Mouse (Mus musculus) frontal cortex, adult (tissue): ENCODE measurements around the gene Specc1l.
A peak's percentile ranks its signal among the peaks of the same experiment; 100 is the strongest.
"Not testable (repeated sequence)": the region's sequence is repeated elsewhere in the genome, so short reads cannot be mapped to it uniquely, and the experiment has no call there.

Source experiments
- ATAC-seq: cut with Nextera tagmentation; 2 replicates; pipeline ENCODE4 v1.9.2; 2017; ENCODE audit warnings: mild to moderate bottlenecking, moderate library complexity, mixed read lengths; ENCODE audit not compliant: low TSS enrichment

Specc1l gene

DNA sequence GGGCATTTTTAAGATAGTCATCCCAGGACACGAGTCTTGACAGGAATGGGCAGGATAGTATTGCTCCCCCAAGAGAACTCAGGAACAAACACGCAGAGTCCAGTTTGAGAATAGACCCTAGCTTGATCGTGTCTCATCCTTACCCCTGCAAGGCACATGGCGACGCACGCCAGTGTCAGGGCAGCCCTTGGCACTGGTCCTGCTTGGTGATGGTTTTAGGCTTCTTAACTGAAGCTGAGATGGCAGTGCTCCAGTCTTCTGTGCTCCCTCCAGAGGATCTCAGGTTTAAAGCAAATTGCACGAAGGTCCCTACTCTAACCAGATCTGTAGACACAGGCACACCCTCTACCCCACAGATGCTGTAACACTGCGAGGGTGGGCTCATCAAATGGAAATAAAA is 103.9 kb downstream of the Specc1l start:
- peak; percentile 29; the same call in 1 of the 2 replicates for ATAC-seq

DNA sequence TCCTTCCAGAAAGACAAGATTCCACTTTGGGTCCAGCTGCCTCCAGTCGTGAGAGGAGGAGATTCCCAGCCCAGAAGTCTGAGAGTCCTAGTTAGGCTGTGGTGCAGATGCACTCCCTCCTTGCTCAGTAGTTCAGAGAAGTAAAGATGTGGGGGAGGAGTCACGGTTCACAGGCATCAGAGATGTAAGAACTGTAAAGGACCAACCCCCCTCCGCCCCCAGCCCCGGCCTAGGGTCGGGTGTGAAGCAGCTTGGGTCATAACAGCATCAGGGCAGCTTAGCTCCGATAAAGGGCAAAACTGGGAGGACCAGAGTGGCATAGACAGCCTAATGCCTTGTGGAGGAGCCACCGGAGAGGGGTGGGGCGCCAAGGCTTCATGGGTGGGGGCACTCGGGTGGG is 104.6 kb downstream of the Specc1l start:
- peak; percentile 55 for ATAC-seq

DNA sequence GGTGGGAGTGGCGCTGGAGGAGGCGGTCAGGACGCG is 104.8 kb downstream of the Specc1l start, which contains the start of gene Adora2a:
TSS of gene Adora2a (plus strand) at position 6 of the 36 bp plus-strand sequence.
- ATAC-seq: no peak

DNA sequence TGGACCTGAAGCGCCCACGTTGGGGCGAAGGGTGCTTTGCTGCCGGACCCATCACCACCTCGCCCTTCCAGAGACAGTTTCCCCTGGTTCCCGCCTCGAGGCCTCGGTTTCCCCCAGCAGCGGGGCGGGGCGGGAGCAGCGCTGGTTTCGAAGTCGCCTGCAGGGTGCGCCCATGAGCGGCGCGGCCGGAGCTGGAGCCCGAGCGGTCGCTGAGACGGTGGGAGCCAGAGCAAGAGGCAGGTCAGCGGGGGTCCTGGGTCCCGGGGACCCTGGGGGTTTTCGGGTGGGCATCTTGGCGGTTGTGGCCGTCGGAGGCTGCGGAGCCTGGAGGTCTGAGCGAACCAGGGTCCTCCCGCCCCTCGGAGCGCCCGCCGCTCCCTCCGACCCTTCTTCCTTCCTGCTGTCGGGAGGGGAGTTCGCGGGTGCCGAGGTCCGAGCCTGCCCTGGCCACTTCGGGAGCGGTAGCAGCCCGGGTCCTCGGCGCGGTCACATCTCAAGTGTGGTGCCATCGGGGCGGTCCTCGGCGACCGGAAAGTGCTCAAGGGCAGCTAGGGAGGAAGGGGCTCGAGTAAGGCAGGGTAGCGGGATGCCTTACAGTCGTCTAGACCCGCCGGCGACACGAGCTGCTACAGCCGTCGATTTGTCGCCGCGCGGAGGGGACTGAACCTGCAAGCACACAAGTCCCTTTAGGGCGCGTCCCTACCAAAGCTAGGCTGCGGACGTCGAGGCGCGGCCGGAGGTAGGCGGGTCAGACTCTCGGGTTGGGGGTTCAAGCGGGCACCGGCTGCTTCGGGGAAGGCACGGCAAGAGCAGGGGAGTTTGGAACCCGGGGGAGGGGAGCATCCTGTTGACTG is 105.3 kb downstream of the Specc1l start:
- ATAC-seq: no peak; the same call in 1 of the 2 replicates

DNA sequence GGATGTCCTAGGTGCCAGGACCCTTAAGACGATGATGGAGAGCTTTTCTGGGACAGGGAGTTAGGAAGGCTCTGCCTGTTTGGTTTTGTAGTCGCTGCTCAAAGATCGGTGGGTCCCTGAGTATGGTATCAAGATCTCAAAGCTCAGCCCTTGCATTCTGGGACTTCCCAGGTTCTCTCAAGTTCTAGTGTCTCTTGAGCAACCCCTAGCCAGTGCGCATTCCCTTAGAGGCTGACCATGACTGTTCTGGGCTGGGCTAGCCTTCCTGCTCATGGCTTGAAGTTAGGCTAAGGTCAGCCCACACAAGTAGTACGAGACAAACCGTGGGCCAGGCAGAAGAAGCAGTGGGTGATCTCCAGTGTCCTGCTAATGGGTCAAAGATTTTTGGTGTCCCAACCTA is 106.3 kb downstream of the Specc1l start:
- ATAC-seq: no peak

DNA sequence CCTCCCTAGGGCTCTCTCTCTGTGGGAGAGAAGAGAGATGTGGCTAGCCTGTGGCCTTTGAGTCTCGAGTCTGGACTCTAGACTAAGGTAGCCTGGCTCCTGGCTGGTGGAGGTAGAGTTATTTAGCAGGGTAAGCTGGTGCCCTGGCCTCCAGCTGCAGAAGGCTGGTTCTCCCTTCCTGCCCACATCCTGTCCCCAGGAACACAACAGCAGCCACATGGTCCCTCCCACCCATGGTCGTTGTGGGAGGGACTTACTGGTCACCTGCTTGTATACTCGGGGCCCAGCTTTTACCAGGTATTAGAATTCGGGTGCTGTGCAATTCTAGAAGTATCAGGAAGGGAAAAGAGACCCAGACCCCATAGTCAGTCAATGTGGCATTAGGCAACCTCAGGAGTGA is 108.4 kb downstream of the Specc1l start:
- no peak for ATAC-seq

DNA sequence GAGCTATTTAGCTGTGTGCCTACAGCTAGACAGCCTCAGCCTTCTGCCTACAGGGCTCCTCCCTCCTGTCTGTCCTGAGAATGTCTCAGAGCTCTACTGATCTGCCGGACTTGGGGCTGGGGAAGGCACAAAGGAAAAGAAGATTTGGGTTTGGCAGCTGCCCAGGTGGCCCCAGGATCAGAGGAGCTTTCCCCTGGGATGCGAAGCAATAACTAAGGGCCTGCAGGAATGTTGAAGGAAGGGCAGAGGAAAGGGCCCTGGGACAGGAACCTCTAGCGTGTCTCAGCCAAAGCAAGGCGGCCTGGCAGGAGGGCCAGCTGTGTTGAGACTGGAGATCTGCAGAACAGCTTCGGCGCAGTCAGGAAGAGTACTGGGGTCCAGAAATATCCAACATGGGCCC is 111.1 kb downstream of the Specc1l start:
- ATAC-seq: no peak

DNA sequence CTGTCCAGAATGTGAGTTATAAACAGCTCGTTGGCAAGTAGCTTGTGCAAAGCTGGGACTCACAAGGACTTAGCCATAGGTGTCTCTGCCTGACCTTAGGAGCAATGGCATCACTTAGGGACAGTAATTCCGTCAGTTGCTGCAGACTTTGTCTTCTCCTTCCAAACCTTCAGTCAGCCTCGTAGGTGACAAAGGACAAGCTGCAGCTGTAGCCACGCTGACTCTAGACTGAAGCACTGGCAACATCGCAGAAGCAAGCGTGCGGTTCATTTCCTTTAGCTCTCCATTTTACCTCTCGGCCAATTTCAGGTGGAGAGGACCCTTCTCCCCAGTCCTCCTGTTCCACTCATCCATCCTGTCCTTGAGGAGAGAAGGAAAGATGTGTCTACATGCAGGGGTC is 112.1 kb downstream of the Specc1l start:
- no peak for ATAC-seq

DNA sequence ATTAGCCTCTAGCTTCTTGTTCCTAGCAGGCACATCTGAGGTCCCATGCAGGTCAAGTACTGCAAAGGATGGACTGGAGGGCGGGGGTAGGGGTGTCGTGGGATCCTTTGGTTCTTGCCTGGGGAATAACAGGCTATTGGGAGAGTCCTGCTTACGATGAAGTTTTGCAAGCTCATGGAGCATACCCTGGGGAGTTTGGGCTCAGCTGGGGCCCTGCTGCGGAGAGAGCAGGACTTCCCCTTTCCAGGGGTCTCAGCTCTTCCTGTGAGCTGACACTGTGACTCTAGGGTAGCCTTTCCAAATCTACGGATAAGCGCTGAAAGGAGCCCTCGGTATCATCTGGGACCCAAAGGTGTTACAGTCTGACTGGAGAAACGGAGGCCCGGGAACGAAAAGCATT is 112.5 kb downstream of the Specc1l start:
- ATAC-seq: no peak

DNA sequence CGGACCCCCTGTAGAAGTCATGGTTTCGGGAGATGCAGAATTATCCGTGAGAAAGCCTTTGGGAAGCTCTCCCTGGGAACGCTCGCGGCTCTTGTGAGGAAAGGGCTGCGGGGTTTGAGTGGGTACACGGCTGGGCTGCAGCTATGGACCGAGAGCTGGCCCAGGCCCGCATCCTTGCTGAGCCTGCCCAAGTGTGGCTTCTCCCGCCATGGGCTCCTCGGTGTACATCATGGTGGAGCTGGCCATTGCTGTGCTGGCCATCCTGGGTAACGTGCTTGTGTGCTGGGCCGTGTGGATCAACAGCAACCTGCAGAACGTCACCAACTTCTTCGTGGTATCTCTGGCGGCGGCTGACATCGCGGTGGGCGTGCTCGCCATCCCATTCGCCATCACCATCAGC is 113.9 kb downstream of the Specc1l start:
- ATAC-seq: no peak

DNA sequence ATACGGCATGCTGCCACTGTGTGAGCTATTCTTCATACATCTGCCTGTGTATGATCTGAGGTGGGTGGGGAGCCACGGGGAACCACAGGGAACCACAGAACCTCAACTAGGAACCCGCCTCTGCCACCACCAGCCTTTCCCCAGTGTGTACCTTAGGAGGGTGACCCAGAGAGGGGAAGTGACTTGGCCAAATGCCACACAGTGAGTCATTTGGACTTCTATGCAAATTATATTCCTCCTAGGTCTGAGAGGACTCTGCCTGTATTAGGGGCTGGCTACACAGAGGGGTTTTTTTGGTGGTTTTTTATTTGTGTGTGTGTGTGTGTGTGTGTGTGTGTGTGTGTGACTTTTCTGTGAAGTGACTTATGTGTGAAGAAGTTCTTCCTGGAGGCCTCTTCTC is 114.7 kb downstream of the Specc1l start:
- no peak for ATAC-seq

DNA sequence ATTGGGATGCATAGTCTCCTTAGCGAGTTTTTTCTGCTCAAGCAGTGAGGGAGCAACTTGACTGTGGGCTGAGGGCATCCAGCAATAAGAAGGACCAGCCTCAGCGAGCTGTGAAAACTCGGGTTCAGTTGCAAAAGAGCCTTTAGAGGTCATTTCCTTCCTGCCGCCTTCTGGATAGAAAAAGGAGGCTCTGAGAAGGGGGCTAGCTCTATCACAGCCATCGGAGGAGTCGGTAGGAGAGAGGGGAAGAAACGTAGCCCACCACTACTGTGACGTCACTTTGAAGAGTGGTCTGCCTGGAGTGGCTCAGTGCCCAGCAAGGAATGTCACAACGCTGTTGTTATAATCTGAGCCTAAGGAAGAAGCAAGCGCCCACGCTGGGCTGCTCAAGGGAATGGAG is 115.2 kb downstream of the Specc1l start:
- no peak for ATAC-seq

DNA sequence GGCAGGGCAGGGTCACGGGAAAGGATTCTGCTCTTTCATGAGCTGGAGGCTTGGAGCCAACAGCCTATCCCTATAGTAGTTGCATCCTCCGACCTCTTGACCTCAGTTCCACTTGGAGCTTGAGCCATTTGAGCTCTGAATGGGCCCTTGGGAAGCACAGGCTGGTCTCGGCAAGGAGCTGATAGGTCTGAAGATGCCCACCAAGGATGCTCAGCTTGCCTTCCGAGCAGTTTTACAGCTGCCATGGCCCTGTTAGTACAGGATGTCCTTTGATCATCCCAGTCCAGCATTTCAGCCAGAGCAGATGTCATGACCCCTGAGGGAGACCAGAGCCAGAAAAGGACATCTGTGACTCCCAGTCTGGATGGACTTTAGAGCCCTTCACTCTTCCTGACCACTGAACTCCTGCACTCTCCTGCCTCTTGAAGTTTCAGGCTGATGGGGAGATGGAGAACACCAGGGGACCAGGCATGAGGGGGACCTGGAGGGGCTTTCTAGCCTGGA is 116.4 kb downstream of the Specc1l start:
- ATAC-seq: no peak

DNA sequence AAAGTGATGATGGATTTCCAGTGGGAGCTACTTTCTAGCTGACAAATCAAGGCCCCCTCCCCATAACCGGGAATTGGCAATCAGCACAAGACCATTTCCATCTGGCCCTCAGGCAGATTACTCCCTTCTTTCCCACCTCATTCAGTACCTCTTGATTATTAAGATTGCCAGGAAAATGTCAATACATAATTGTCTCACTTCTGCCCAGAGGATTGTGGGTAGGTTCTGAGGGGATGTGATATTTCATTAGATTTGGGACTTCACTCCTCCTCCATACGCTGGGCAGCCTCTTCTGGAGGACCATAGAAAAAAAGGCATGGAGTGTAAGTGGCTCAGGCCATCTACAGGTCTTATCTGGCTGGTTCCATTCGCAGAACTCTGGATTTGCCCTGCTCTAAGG is 120.4 kb downstream of the Specc1l start:
- ATAC-seq: no peak

DNA sequence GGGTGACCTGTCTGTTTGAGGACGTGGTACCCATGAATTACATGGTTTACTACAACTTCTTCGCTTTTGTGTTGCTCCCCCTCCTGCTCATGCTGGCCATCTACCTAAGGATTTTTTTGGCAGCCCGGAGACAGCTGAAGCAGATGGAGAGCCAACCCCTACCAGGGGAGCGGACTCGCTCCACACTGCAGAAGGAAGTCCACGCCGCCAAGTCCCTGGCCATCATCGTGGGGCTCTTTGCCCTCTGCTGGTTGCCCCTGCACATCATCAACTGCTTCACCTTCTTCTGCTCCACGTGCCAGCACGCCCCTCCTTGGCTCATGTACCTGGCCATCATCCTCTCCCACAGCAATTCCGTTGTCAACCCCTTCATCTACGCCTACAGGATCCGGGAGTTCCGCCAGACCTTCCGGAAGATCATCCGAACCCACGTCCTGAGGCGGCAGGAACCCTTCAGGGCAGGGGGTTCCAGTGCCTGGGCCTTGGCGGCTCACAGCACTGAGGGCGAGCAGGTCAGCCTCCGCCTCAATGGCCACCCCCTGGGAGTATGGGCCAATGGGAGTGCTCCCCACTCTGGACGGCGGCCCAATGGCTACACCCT is 121.4 kb downstream of the Specc1l start:
- ATAC-seq: no peak

DNA sequence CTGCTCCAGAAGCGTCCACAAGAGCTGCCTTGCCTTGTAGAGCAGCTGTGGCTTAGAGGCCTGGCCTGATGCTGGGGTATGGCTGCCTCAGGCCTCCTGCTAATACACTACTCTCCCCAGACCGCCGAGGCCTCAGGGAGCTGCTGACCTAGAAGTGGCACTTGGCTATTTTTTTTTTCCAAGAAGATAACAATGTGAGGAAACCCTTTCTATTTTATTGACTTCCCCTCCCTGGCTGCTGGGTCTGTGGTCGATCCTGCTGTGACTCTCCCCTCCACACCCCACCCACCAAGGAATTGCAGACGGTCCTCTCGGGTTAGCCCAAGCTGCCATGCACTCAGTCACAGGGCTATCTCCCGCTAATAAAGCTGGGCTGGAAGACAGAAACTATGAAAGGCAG is 122.3 kb downstream of the Specc1l start:
- no peak for ATAC-seq

DNA sequence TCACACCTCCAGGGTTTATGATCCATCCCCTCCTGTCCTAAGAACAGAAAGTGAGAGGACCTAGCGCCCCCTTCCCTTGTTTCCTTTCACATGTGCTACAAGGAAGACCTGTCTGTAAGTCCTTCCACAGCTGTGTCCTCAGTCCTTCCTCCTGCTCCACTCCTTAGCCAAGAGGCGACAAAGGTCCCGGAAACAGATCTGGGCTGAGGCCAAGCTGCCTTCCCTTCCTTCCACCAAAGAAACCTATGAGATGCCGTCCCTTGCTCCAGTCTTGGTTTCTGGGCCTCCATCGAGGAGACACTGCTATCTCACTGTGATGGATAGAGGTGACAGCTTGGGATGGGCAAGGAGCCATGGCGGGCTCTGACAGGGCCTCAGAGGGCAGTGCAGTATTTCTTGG is 123.2 kb downstream of the Specc1l start:
- no peak for ATAC-seq

DNA sequence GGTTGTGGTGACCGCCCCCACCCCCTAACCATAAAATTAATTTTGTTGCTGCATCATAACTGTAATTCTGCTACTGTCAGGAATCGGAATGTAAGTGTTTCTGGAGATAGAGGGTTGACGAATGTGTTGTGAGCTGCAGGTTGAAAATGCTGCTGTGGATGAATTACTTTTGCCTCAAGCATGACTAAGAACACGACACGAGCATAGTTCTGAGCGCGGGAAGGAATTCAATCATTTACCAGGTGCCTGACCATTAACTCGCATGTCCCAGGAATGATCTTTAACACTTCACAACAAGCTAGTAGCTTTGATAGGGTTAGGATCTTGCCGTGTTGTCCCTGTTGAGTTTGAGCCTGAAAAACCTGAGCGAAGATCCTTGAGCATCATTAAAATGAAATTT is 125.4 kb downstream of the Specc1l start:
- no peak for ATAC-seq

DNA sequence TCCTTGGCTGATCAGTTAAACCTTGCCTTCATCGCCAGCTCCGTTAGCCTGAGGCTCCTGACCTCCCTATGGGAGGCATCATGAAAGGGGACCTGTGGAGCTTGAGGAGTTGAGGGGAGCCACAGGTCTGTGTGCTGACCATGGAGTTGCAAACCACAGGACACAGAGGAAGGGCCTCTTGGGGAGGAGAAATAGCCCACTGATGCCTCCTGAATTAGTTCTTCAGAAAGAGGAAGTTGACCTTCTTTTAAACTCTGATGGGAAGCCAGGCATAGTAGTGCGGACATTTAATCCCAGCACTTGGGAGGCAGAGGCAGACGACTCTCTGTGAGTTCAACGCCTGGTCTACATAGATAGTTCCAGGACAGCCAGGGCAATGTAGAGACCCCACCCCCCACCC is 127.0 kb downstream of the Specc1l start:
- no peak for ATAC-seq

DNA sequence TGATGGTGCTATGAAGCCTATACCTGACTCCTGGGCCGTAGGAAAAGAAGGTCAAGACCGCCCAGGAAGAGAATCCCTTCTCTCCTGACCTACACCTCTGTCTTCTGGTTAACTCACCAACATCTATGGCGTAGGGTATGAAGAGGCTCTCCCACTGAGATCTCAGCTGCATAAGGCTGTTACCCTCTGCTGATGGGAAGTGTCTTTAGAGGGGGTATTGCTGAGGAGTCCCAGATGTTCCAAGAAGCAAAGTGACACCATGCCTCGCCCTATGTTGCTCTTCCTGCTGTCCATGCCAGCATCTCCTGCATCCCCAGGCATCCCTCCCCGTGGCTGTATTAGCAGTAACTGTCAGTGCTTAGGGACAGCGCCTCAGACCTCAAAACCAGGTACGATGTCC is 127.5 kb downstream of the Specc1l start:
- ATAC-seq: no peak

DNA sequence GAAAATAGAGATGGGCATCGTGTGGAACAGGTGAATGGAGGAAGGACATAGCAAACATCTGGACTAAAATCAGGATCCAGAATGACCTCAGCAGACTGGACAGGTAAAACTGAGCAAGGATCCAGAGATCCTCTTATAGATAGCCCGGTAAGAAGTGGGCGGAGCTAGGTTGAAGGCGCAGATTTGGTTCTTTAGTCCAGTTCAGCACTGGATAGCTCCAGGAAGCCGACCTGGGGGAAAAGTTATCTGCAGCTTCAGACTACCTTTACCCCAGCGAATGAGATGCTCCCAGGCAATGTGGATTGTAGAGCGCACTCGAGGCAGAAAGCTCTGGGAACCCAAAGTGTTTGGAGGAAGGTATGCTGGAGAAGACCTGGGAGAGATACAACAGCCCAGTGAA is 130.1 kb downstream of the Specc1l start:
- ATAC-seq: no peak

DNA sequence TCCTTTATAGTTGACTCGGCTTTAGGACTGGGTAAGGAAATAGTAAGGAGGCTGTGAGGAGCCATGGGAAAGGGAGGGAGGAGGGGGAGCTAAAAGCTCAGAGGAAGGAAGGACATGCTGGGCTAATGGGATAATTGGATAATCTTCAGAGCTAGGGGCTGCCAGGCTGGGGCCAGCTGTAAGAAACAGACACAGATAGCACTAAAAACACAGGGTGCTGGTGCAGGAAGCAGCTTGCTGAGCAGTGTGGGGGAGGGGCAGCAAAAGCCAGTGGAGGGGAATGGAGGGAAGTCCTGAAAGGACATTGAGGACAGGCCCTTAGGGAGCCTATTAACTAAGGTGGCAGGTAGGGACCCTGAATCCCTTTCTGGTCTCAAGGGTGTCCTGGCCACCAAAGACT is 132.7 kb downstream of the Specc1l start:
- ATAC-seq: not testable (repeated sequence)

DNA sequence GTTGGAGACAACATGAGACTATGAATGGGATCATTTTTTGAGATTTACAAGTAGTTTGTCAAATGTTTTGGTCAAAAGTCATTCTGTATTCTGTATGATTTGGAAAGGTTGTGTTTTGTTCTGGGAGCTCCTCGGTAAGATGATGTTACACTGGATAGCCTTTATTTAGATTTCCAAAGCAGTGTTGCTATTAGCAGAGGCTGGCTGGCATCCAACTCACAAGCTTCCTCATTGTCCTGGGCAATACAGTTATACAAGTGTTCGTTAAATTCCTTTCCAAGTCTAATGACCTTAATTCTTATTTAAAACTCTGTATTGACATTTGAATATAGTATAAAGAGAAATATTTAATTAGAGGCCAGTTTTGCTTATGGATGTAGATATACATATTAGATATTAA is 133.4 kb downstream of the Specc1l start:
- no peak for ATAC-seq

DNA sequence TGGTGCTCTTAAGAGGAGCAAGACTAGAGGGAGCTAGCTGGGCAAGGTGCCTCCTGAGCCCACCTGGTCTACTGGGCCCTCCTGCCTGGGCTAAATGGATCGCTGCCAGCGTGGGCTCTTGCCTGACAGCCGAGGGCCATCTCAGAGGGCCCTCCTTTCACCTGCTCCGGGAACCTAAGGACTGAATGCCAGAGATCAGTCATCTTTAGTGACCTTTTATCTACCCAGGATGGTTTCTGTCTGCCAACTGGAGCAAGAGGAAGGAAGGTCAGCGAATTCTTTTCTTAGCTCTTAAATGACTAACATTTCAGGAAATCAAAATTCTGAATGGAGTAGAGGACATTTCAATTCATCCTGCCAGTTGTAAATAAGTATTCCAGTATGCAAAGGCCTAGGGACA is 138.7 kb downstream of the Specc1l start:
- no peak for ATAC-seq
